Mouse (Mus musculus): ENCODE results near the gene Syce1l. TPM values are rescaled to one million over a fixed set of nuclear protein-coding genes. Genes with fewer than 3 reads are reported as not detected.

Gene Syce1l
- polyA plus RNA-seq, 1 experiment from 2014 or later, result not detected

DNA sequence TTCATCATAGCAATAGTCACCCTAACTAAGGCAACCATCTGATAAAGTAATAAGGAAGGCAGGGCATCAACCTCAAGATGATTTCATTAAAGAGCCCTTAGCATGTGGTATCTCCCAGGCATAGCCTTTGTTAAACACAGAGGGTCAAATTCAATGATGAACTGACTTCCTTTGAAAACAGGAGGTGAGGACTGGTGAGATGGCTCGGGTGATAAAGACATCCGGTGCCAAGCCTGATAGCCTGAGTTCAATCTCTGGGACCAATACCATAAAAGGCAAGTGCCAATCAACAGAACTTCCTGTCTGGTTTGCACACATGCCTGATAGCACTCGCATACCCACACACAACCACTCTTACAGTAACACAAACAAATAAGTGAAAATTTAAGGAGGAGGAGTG, 36.3 kb downstream of the Syce1l start:
- Histone ChIP-seq H3K4me1 (replicated peaks) (no peaks in the 10 kb centered on the region), H3K9me3 (no peaks in the 10 kb centered on the region), H3K36me3 (no peaks in the 10 kb centered on the region), H3K27me3 (no peaks in the 10 kb centered on the region), H3K27ac (no peak overlapping the region), H3K4me3 (no peak overlapping the region), H3K4me2 (no peak overlapping the region), H3K9ac (no peak overlapping the region)
- no peak for ATAC-seq (ENCODE audit: low FRiP score)
- 84% methylated on average over 3 of the region's 3 CpGs for WGBS

DNA sequence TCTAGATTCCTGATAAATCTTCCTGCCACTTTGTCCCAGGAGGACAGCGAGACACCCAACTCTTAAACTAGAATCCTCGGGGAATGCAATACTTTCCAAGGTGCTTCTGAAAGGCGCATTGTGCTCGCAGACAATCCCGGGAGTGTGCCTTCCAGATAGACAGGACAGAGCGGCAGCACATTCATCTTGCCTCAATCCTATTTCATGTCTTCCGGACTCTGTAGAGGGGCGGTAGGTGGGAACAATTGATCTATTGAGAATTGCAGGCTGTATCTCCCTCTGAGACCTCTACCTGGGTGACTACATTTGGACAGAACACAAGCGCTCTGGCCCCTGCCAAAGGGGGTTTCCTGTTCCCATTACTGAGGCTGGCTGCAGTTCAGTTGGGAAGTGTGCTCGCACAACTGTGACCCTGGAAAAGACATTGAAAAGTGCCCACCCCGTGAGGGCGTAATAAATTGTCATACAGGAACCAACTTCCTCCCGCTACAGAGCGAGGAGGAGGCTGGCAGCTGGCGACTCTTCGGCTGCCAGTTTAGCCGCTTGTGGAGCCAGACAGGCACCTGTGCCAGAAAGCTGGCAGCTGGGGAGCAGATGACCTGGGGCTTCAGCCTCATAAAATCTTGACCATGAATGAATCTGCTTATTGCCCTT, 45.0 kb downstream of the Syce1l start:
- Histone ChIP-seq H3K27ac (no peak overlapping the region), H3K4me3 (no peak overlapping the region), H3K27me3 (no peaks in the 10 kb centered on the region), H3K4me2 (no peak overlapping the region), H3K4me1 (replicated peaks) (peaks cover 8% of the 10 kb centered on the region), H3K36me3 (no peaks in the 10 kb centered on the region), H3K9me3 (no peaks in the 10 kb centered on the region), H3K9ac (no peak overlapping the region)
- ATAC-seq (ENCODE audit: low FRiP score), result no peak
- 77% methylated on average over 17 of the region's 17 CpGs for WGBS

DNA sequence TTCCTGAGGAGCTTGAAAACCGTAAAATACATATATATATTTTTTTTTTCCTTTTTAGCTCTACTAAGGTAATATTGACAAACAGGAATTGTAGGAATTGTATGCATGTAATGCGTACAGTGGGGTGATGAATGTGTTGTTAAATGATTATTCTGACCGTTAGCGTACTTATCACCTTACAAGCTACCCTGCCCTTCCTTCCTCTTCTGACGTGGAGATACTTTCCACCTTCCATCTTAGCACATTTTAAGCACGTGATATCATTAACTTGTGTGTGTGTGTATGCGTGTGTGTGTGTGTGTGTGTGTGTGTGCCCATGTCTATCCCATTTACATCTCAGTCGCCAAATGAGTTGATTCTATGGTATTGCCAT, 45.5 kb downstream of the Syce1l start:
- 88% methylated on average over 8 of the region's 8 CpGs for WGBS

DNA sequence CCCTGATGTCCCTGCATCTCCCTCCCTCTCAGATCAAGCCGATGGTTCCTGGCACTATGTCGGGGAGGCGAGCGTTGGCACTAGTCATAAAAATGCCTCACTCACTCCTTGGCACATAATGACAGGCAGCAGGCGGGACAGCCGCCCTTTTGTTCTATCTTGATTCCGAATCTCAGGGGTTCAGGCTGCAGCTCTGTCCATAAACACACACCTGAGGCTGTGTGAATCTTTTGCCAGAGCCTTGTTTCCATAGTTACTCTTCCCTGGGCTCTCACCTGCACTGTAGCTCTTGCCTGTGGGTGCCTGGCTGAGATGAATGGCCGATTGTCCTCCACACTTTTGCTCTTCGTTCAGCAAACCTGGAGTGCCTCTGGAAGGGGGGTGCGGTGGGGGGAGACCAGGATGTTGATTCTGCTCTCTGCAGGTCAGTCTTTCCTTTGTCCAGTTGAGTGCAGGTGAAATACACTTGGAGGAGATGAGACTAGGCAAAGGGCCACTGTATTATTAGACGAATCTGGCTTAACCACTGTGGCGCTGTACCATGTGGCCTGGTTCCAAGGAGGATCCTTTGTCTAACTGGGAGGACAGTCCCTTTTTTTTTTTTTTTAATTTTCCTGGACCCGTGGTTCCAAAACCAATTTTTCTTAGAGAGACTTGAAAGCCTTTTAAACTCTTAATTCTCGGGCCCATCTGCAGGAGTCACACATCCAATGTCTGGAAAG, 48.8 kb downstream of the Syce1l start:
- Histone ChIP-seq H3K27ac (peak overlapping the region; percentile 23; the same call in 1 of the 2 replicates), H3K9me3 (no peaks in the 10 kb centered on the region), H3K4me3 (no peak overlapping the region), H3K36me3 (no peaks in the 10 kb centered on the region), H3K9ac (no peak overlapping the region), H3K4me1 (replicated peaks) (peaks cover 8% of the 10 kb centered on the region), H3K4me2 (no peak overlapping the region), H3K27me3 (no peaks in the 10 kb centered on the region)
- 68% methylated on average over 14 of the region's 14 CpGs for WGBS
- ATAC-seq (ENCODE audit: low FRiP score), result no peak

More for the DNA sequence above, 45.5 kb downstream of the Syce1l start:
- Histone ChIP-seq H3K4me3 (no peak overlapping the region), H3K9ac (no peak overlapping the region), H3K27me3 (no peaks in the 10 kb centered on the region), H3K36me3 (no peaks in the 10 kb centered on the region), H3K9me3 (no peaks in the 10 kb centered on the region), H3K4me1 (replicated peaks) (peaks cover 8% of the 10 kb centered on the region), H3K4me2 (no peak overlapping the region), H3K27ac (no peak overlapping the region)
- no peak for ATAC-seq (ENCODE audit: low FRiP score)

DNA sequence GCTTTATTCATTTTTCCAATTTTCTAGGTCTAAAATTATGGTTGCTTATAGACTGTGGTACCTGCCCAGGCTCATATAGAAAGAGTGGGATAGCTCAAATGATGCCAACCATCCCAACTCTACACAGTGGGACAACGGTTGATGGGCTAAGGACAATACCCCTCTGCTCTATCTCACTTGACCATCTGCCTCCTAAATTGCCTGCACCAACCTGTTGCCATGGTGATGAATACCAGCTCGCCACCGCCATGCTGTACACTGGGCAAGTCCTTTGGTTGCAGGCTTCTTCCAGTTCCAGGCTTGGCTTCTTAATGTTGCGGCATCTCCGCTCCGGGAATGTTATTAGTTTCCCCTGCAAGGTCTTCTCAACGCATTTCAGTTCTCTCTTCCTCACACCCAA, 62.0 kb downstream of the Syce1l start:
- 31% methylated on average over 7 of the region's 7 CpGs for WGBS
- 0 out of 2 replicates have a peak, but pooled peaks cover 3% of the 10 kb centered on the region for H3K27me3 ChIP-seq
- H3K9me3 ChIP-seq, result no peaks in the 10 kb centered on the region
- no peak overlapping the region for H3K27ac ChIP-seq
- no peak overlapping the region for H3K4me3 ChIP-seq
- H3K36me3 ChIP-seq, result no peaks in the 10 kb centered on the region
- no peak overlapping the region for H3K9ac ChIP-seq
- H3K4me2 ChIP-seq, result no peak overlapping the region
- 0 out of 2 replicates have a peak, but pooled peaks have one; percentile 52 for ATAC-seq (ENCODE audit: low FRiP score)
- H3K4me1 ChIP-seq (replicated peaks), result no peaks in the 10 kb centered on the region; the same call in 1 of the 2 replicates

Other genes with a start within 250 kb of the Syce1l start
- 10.7 and 10.9 TPM in 2 replicates for gene Mon1b, start 7.6 kb upstream of the Syce1l start, polyA plus RNA-seq (2015; fragmentation: Nextera tagmentation; extraction: Ambion mirVana)
- gene Adamts18, start 205.5 kb downstream of the Syce1l start, polyA plus RNA-seq (2015; fragmentation: Nextera tagmentation; extraction: Ambion mirVana), result 1.5 and 1.7 TPM in 2 replicates

Data from hindbrain, embryonic 13.5 days (tissue).